Mouse (Mus musculus) small intestine, adult 2 months (tissue): Measurements from ENCODE around the gene Alg10b.

Experiments
- CTCF ChIP-seq: fragments of 200-500 bp; IDR thresholded peaks from 2 replicates; pipeline ENCODE4 v1.5.1; 2012; ENCODE audit warnings: low read depth, mild to moderate bottlenecking, control low read depth, inconsistent platforms, low read length, moderate library complexity, mixed read lengths; ENCODE audit not compliant: insufficient replicate concordance, insufficient read length; ENCODE audit errors: extremely low read depth
- POLR2A ChIP-seq: fragments of 200-500 bp; IDR thresholded peaks from 2 replicates; pipeline ENCODE4 v1.6.1; 2012; ENCODE audit warnings: low read depth, mild to moderate bottlenecking, control low read depth, inconsistent platforms, low read length, moderate library complexity

DNA sequence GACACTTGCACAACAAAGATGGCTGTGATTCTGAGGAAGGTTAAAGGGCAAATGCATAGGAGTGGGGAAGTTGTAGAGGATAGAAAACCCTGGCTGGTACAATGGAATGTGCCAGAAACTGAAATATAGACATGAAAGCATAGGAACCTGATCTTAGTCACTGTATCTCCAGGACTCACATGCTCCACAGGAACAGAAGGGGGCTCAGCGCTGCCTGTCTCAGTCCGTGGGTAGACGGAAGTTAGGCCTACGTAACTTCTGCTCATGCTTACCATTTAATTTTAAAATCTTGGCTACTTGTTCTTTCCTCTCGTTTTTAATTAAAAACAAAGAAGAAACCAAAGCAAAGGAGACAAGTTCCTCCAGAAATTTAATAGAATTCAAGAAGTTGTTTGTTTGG is 20.0 kb downstream of the Alg10b start:
- TF ChIP-seq CTCF: no peak
- no peak for TF ChIP-seq POLR2A
